Mouse (Mus musculus) CH12.LX (cell line): ENCODE data around the gene Prkcb. TPM values are rescaled to one million over a fixed set of nuclear protein-coding genes. Genes with fewer than 3 reads are reported as not detected.

Source experiments
- DNase-seq: peaks from one replicate; pipeline ENCODE4 v3.0.0-alpha.2; 2013; ENCODE audit errors: extremely low read depth
- H3K27ac ChIP-seq: 2 replicates; pipeline ENCODE4 v1.5.1; 2012; ENCODE audit warnings: low read depth, mild to moderate bottlenecking, control low read depth, moderate library complexity; ENCODE audit not compliant: insufficient read depth
- H3K27me3 ChIP-seq: replicated peaks from 2 replicates; pipeline ENCODE3; 2012; ENCODE audit warnings: inconsistent platforms
- H3K36me3 ChIP-seq, 2 experiments: replicated peaks in 1 of 2; 2 replicates each; pipeline versions ENCODE3 to v1.6.1; 2012; ENCODE audit warnings: inconsistent platforms in 1 of 2, low read length in 1 of 2, mild to moderate bottlenecking in 1 of 2, mixed read lengths in 1 of 2, moderate library complexity in 1 of 2; ENCODE audit not compliant: control insufficient read depth in 1 of 2, insufficient read depth in 1 of 2
- H3K4me1 ChIP-seq, 2 experiments: 2 replicates each; pipeline ENCODE4 v1.6.1; 2012; ENCODE audit warnings: inconsistent platforms in 1 of 2, moderate library complexity in 1 of 2; ENCODE audit not compliant: insufficient read depth in 2 of 2, control insufficient read depth in 1 of 2
- H3K4me2 ChIP-seq: 2 replicates; pipeline ENCODE4 v1.6.1; 2012; ENCODE audit warnings: low read depth, mild to moderate bottlenecking, control low read depth; ENCODE audit not compliant: poor library complexity, insufficient read depth, severe bottlenecking
- H3K4me3 ChIP-seq, 3 experiments: fragments of 150-350 bp in 1 of 3; sonication (generic) in 1 of 3; replicated peaks in 1 of 3; 2 replicates each; pipeline versions ENCODE3 to v1.5.1; 2011 to 2012; ENCODE audit warnings: low read depth in 2 of 3, low read length in 2 of 3, mild to moderate bottlenecking in 2 of 3, moderate library complexity in 2 of 3, control low read depth in 1 of 3, improper control_type of control experiment in 1 of 3, inconsistent platforms in 1 of 3, mixed read lengths in 1 of 3; ENCODE audit not compliant: poor library complexity in 1 of 3
- H3K79me2 ChIP-seq: replicated peaks from 2 replicates; pipeline ENCODE4 v1.6.1; 2012; ENCODE audit warnings: mild to moderate bottlenecking, moderate library complexity; ENCODE audit not compliant: control insufficient read depth, poor library complexity, insufficient read depth, severe bottlenecking; ENCODE audit errors: extremely low read depth
- H3K9ac ChIP-seq: 2 replicates; pipeline ENCODE4 v1.6.1; 2012; ENCODE audit warnings: low read depth, mild to moderate bottlenecking, control low read depth, moderate library complexity; ENCODE audit not compliant: insufficient read depth
- H3K9me3 ChIP-seq: replicated peaks from 2 replicates; pipeline ENCODE3; 2012; ENCODE audit warnings: low read length, inconsistent platforms, mixed read lengths
- BHLHE40 ChIP-seq: IDR thresholded peaks from 2 replicates; pipeline ENCODE4 v1.6.1; 2011; ENCODE audit warnings: mild to moderate bottlenecking, low read depth, low read length, improper control_type of control experiment
- CTCF ChIP-seq, 2 experiments: IDR thresholded peaks in 1 of 2; conservative IDR thresholded peaks in 1 of 2; 2 replicates each; pipeline ENCODE4 v1.5.1; 2011 to 2012; ENCODE audit warnings: low read depth in 2 of 2, low read length in 2 of 2, improper control_type of control experiment in 1 of 2, inconsistent platforms in 1 of 2, mild to moderate bottlenecking in 1 of 2, moderate library complexity in 1 of 2
- ELF1 ChIP-seq: IDR thresholded peaks from 2 replicates; pipeline ENCODE4 v1.6.1; 2014; ENCODE audit warnings: low read depth, mild to moderate bottlenecking, inconsistent platforms, low read length, improper control_type of control experiment
- EP300 ChIP-seq: IDR thresholded peaks from 2 replicates; pipeline ENCODE4 v1.6.1; 2011; ENCODE audit warnings: low read length, improper control_type of control experiment
- ETS1 ChIP-seq: conservative IDR thresholded peaks from 2 replicates; pipeline ENCODE4 v1.6.1; 2012; ENCODE audit warnings: low read depth, mild to moderate bottlenecking, inconsistent platforms, low read length, improper control_type of control experiment, moderate library complexity
- GABPA ChIP-seq: IDR thresholded peaks from 2 replicates; pipeline ENCODE4 v1.6.1; 2012; ENCODE audit warnings: low read depth, low read length, improper control_type of control experiment, inconsistent platforms; ENCODE audit not compliant: insufficient replicate concordance
- IRF4 ChIP-seq: IDR thresholded peaks from 2 replicates; pipeline ENCODE4 v1.6.1; 2014; ENCODE audit warnings: low read depth, mild to moderate bottlenecking, inconsistent platforms, low read length, improper control_type of control experiment
- JUN ChIP-seq: IDR thresholded peaks from 2 replicates; pipeline ENCODE4 v1.6.1; 2011; ENCODE audit warnings: low read depth, mild to moderate bottlenecking, low read length, improper control_type of control experiment, moderate library complexity; ENCODE audit not compliant: insufficient read depth
- KAT2A ChIP-seq: IDR thresholded peaks from 2 replicates; pipeline ENCODE4 v1.6.1; 2012; ENCODE audit warnings: low read length, improper control_type of control experiment, inconsistent platforms; ENCODE audit not compliant: insufficient replicate concordance
- MAX ChIP-seq: IDR thresholded peaks from 2 replicates; pipeline ENCODE4 v1.6.1; 2011; ENCODE audit warnings: low read length, improper control_type of control experiment
- MEF2A ChIP-seq: IDR thresholded peaks from 2 replicates; pipeline ENCODE4 v1.6.1; 2014; ENCODE audit warnings: low read depth, mild to moderate bottlenecking, inconsistent platforms, low read length, improper control_type of control experiment, borderline replicate concordance
- MYC ChIP-seq: IDR thresholded peaks from 2 replicates; pipeline ENCODE4 v1.6.1; 2011; ENCODE audit warnings: low read depth, mild to moderate bottlenecking, improper control_type of control experiment, low read length
- PAX5 ChIP-seq: IDR thresholded peaks from 2 replicates; pipeline ENCODE4 v1.6.1; 2012; ENCODE audit warnings: low read length, inconsistent platforms, mixed read lengths
- POLR2A ChIP-seq: IDR thresholded peaks from 2 replicates; pipeline ENCODE4 v1.6.1; 2011; ENCODE audit warnings: low read depth, mild to moderate bottlenecking, improper control_type of control experiment, low read length
- POLR2AphosphoS2 ChIP-seq: IDR thresholded peaks from 2 replicates; pipeline ENCODE4 v1.6.1; 2011; ENCODE audit warnings: low read depth, low read length, improper control_type of control experiment
- RCOR1 ChIP-seq: conservative IDR thresholded peaks from 2 replicates; pipeline ENCODE4 v1.6.1; 2012; ENCODE audit warnings: low read depth, mild to moderate bottlenecking, inconsistent platforms, low read length, improper control_type of control experiment
- USF1 ChIP-seq: IDR thresholded peaks from 2 replicates; pipeline ENCODE4 v1.6.1; 2014; ENCODE audit warnings: low read depth, mild to moderate bottlenecking, inconsistent platforms, low read length, improper control_type of control experiment
- USF2 ChIP-seq: conservative IDR thresholded peaks from 2 replicates; pipeline ENCODE4 v1.6.1; 2011; ENCODE audit warnings: low read depth, low read length, improper control_type of control experiment
- ZC3H11A ChIP-seq: IDR thresholded peaks from 2 replicates; pipeline ENCODE4 v1.6.1; 2012; ENCODE audit warnings: low read depth, mild to moderate bottlenecking, inconsistent platforms, low read length, improper control_type of control experiment
- ZMIZ1 ChIP-seq: IDR thresholded peaks from 2 replicates; pipeline ENCODE4 v1.6.1; 2012; ENCODE audit warnings: low read depth, mild to moderate bottlenecking, inconsistent platforms, low read length, improper control_type of control experiment
- ZNF384 ChIP-seq: IDR thresholded peaks from 2 replicates; pipeline ENCODE4 v1.6.1; 2012; ENCODE audit warnings: low read depth, low read length, improper control_type of control experiment, inconsistent platforms
- dilution Hi-C: fragments of 300-500 bp; cut with MboI; formaldehyde crosslinking; loops from 2 replicates; pipeline ENCODE4 v1.14.3; 2020; ENCODE audit warnings: low sequenced_read_pairs; ENCODE audit not compliant: extremely low pct_unique_long_range_greater_than_20kb, extremely low pct_ligation_motif_present
- in situ Hi-C: fragments of 300-500 bp; cut with MboI; formaldehyde crosslinking; loops from 3 replicates; pipeline ENCODE4 v1.14.3; 2019; ENCODE audit warnings: low sequenced_read_pairs, low pct_ligation_motif_present, low pct_unique_long_range_greater_than_20kb, mixed read lengths
- polyA plus RNA-seq: library from polyadenylated mRNA; unstranded; fragments of >175 nt; gene quantifications from 2 replicates; pipeline ENCODE4 v1.2.1, GENCODE M21; 2012; ENCODE audit warnings: low read depth; ENCODE audit not compliant: insufficient read length
- total RNA-seq, 2 experiments: library from RNA; depleted of rRNA; stranded (reverse); fragments of 300-350 nt in 1 of 2; fragments of >200 nt in 1 of 2; gene quantifications; 2 replicates each; pipeline ENCODE4 v1.2.3; 2012 to 2014

Prkcb gene
- total and polyA plus RNA-seq, 3 experiments: 323 to 463 (median 337) TPM

GRCm38 (mm10) chr7:122247254-122247864 lies 41.2 kb upstream of the Prkcb start (continued):
- TF ChIP-seq ZC3H11A (no peak), CTCF (conservative IDR thresholded peaks at IDR 0.05 in 1 of 2, IDR thresholded peaks at IDR 0.05 in 1 of 2; ENCODE audit: low read depth in 2 of 2, low read length in 2 of 2) (no peak), MYC (no peak; the same call in 1 of the 2 replicates), USF2 (no peak), ZMIZ1 (no peak), JUN (no peak), MAX (peak; percentile 75; the same call in 1 of the 2 replicates), PAX5 (no peak), ETS1 (peak; percentile 74), BHLHE40 (peak; percentile 81), IRF4 (peak; percentile 51; the same call in 1 of the 2 replicates), KAT2A (no peak), GABPA (no peak), POLR2AphosphoS2 (no peak), MEF2A (peak; percentile 79; the same call in 1 of the 2 replicates), USF1 (no peak), ELF1 (peak; percentile 69), ZNF384 (no peak), EP300 (peak; percentile 65), POLR2A (peak; percentile 32; the same call in 1 of the 2 replicates), RCOR1 (0 out of 2 replicates have a peak, but pooled peaks have one; percentile 52)

DNA sequence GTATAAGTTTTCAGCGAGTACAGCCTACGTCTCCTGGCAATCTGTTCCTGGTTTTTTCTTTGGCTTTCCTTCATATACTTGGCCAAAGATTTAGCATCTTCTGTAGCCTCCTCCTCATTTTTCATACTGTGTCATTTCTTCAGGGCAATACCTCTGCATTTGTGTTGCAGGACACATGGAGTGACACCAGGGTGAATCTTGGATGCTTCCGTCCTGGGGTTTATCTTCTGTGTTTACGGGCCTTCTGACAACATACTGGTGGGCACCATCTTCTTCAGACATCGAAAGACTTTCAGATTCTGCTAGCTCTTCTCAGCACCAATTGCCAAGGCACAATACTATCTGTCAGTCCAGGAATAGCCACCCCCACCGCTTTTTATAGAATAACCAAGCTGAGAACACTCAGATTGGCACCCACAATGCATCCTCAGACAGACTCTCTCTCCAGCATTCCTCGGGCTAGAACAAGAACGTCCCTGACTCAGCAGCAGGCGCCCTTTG lies 39.2 kb upstream of the Prkcb start:
- Histone ChIP-seq H3K79me2 (no peaks in the 10 kb centered on the region), H3K9ac (no peak overlapping the region), H3K27ac (no peak overlapping the region), H3K4me2 (no peak overlapping the region), H3K36me3 (no peaks in the 10 kb centered on the region), H3K27me3 (no peaks in the 10 kb centered on the region), H3K9me3 (no peaks in the 10 kb centered on the region), H3K4me1 (peaks cover 30 to 86% of the 10 kb centered on the region in 2 experiments), H3K4me3 (no peak overlapping the region)
- no peak for DNase-seq
- dilution Hi-C loops (no loop called here), in situ Hi-C loops (loop anchor here (5.0 kb wide), 1 partner anchor 43 kb away; no protein-coding TSS in a partner anchor)
- TF ChIP-seq MYC (no peak), USF1 (no peak), CTCF (conservative IDR thresholded peaks at IDR 0.05 in 1 of 2, IDR thresholded peaks at IDR 0.05 in 1 of 2; ENCODE audit: low read depth in 2 of 2, low read length in 2 of 2) (no peak), ZNF384 (no peak), BHLHE40 (no peak)
